Mouse (Mus musculus) ES-Bruce4 (cell line): ENCODE measurements around the gene Vps50.

ENCODE experiments used
- CTCF ChIP-seq: IDR thresholded peaks from one replicate; pipeline ENCODE4 v1.8.1; 2011; ENCODE audit warnings: low read depth, low read length
- EP300 ChIP-seq: IDR thresholded peaks from 2 replicates; pipeline ENCODE4 v1.6.1; 2011; ENCODE audit warnings: low read depth, low read length; ENCODE audit not compliant: insufficient read depth
- POLR2A ChIP-seq: IDR thresholded peaks from one replicate; pipeline ENCODE4 v1.8.1; 2011; ENCODE audit warnings: low read length; ENCODE audit not compliant: insufficient read depth

- no peak for TF ChIP-seq EP300
- no peak for TF ChIP-seq CTCF
- no peak for TF ChIP-seq POLR2A
Observed at GRCm38 (mm10) chr6:3511116-3511515, 12.9 kb downstream of the Vps50 start.
